Mouse (Mus musculus) stomach, embryonic 16.5 days (tissue): ENCODE measurements around the gene Olfr813. TPM values are rescaled to one million over a fixed set of nuclear protein-coding genes. Genes with fewer than 3 reads are reported as not detected.
"Not testable (repeated sequence)": the region's sequence is repeated elsewhere in the genome, so short reads cannot be mapped to it uniquely, and the experiment has no call there.

Experiments used
- ATAC-seq: fragments of 200-750 bp; cut with Nextera tagmentation; 2 replicates; pipeline ENCODE4 v1.8.0; 2017; ENCODE audit warnings: moderate number of reproducible peaks, moderate TSS enrichment; ENCODE audit not compliant: insufficient read depth, low FRiP score
- H3K27ac ChIP-seq: fragments of 300-500 bp; sonication (generic); 2 replicates; pipeline ENCODE4 v1.5.1; 2014; ENCODE audit warnings: low read length
- H3K27me3 ChIP-seq: fragments of 300-500 bp; sonication (generic); 2 replicates; pipeline ENCODE4 v1.6.1; 2014; ENCODE audit warnings: low read length, control low read depth, mixed read lengths; ENCODE audit not compliant: control insufficient read depth, insufficient read depth
- H3K36me3 ChIP-seq: fragments of 300-500 bp; sonication (generic); 2 replicates; pipeline ENCODE4 v1.6.1; 2014; ENCODE audit warnings: low read length; ENCODE audit not compliant: control insufficient read depth, insufficient read depth
- H3K4me1 ChIP-seq: fragments of 300-500 bp; sonication (generic); 2 replicates; pipeline ENCODE4 v1.6.1; 2014; ENCODE audit warnings: low read length, control low read depth, mixed read lengths; ENCODE audit not compliant: control insufficient read depth, insufficient read depth
- H3K4me2 ChIP-seq: fragments of 300-500 bp; sonication (generic); 2 replicates; pipeline ENCODE4 v1.6.1; 2014; ENCODE audit warnings: low read depth, low read length, mixed read lengths
- H3K4me3 ChIP-seq: fragments of 300-500 bp; sonication (generic); replicated peaks from 2 replicates; pipeline ENCODE4 v1.5.1; 2014; ENCODE audit warnings: mild to moderate bottlenecking, low read length
- H3K9ac ChIP-seq: fragments of 300-500 bp; sonication (generic); 2 replicates; pipeline ENCODE4 v1.6.1; 2014; ENCODE audit warnings: low read length
- H3K9me3 ChIP-seq: fragments of 300-500 bp; sonication (generic); replicated peaks from 2 replicates; pipeline ENCODE4 v1.6.1; 2016; ENCODE audit warnings: low read length, control low read depth; ENCODE audit not compliant: control insufficient read depth
- WGBS: fragments of 180-500 bp; shearing (Covaris S2); extraction: QIAGEN DNeasy Blood & Tissue Kit; methylation state at CpG from one replicate; pipeline ENCODE4 v1.1.7; 2014; 5-methylcytosine and 5-hydroxymethylcytosine counted together
- polyA plus RNA-seq: library from polyadenylated mRNA; unstranded; fragments of >200 nt; fragmentation: Nextera tagmentation; extraction: Ambion mirVana; gene quantifications from 2 replicates; pipeline ENCODE4 v1.2.1, GENCODE M21; 2015

Olfr813 gene
- polyA plus RNA-seq, result not detected in 2 replicates

GRCm38 (mm10) chr10:129855067-129855466, at the start of gene Olfr813:
Olfr813 (plus strand) TSS chr10:129855367.
- ATAC-seq, result no peak
- no peak within 1 kb of the TSS for H3K4me2 ChIP-seq

GRCm38 (mm10) chr10:129845994-129846393, 9.2 kb upstream of the Olfr813 start, which contains the start of gene Olfr812:
Olfr812 (minus strand) TSS chr10:129846094.
- Histone ChIP-seq H3K4me2 (no peak within 1 kb of the TSS), H3K36me3 (no peaks in the 10 kb centered on the region), H3K9ac (no peak within 1 kb of the TSS), H3K27ac (no peak within 1 kb of the TSS), H3K9me3 (no peaks in the 10 kb centered on the region), H3K4me3 (no peak within 1 kb of the TSS), H3K4me1 (no peaks in the 10 kb centered on the region), H3K27me3 (no peaks in the 10 kb centered on the region)
- 58% methylated on average over 1 of the region's 1 CpGs for WGBS
- ATAC-seq, result no peak

More at GRCm38 (mm10) chr10:129855067-129855466, at the start of gene Olfr813:
- H3K9me3 ChIP-seq, result no peaks in the 10 kb centered on the region
- H3K4me1 ChIP-seq, result no peaks in the 10 kb centered on the region
- no peak within 1 kb of the TSS for H3K27ac ChIP-seq
- H3K9ac ChIP-seq, result no peak within 1 kb of the TSS
- H3K27me3 ChIP-seq, result no peaks in the 10 kb centered on the region
- H3K36me3 ChIP-seq, result no peaks in the 10 kb centered on the region
- H3K4me3 ChIP-seq, result no peak within 1 kb of the TSS

GRCm38 (mm10) chr10:129847343-129847742, 7.8 kb upstream of the Olfr813 start:
- no peak for ATAC-seq
- H3K9me3 ChIP-seq, result no peaks in the 10 kb centered on the region
- no peak overlapping the region for H3K4me2 ChIP-seq
- no peak overlapping the region for H3K4me3 ChIP-seq
- no peaks in the 10 kb centered on the region for H3K36me3 ChIP-seq
- H3K4me1 ChIP-seq, result no peaks in the 10 kb centered on the region
- no peaks in the 10 kb centered on the region for H3K27me3 ChIP-seq
- 76% methylated on average over 1 of the region's 1 CpGs for WGBS
- no peak overlapping the region for H3K27ac ChIP-seq
- H3K9ac ChIP-seq, result no peak overlapping the region

GRCm38 (mm10) chr10:129879751-129880150, 24.6 kb downstream of the Olfr813 start, which contains the start of gene Olfr814:
Olfr814 (minus strand) TSS chr10:129879851.
- not testable (repeated sequence) for H3K4me1 ChIP-seq, H3K4me3 ChIP-seq, H3K27ac ChIP-seq, H3K9ac ChIP-seq, H3K27me3 ChIP-seq, ATAC-seq, H3K4me2 ChIP-seq, H3K9me3 ChIP-seq, H3K36me3 ChIP-seq
- no CpG with 5 or more reads among the region's 1 CpGs for WGBS

GRCm38 (mm10) chr10:129885496-129885895, 30.3 kb downstream of the Olfr813 start:
- H3K4me3 ChIP-seq, ATAC-seq, H3K4me1 ChIP-seq, H3K27ac ChIP-seq, H3K27me3 ChIP-seq, H3K4me2 ChIP-seq, H3K9me3 ChIP-seq, H3K9ac ChIP-seq, H3K36me3 ChIP-seq: not testable (repeated sequence)
- WGBS, result 71% methylated on average over 6 of the region's 6 CpGs

GRCm38 (mm10) chr10:129885934-129886333, 30.8 kb downstream of the Olfr813 start:
- no peak for ATAC-seq
- 87% methylated on average over 7 of the region's 7 CpGs for WGBS
- H3K36me3 ChIP-seq, result no peaks in the 10 kb centered on the region

GRCm38 (mm10) chr10:129905767-129906166, 50.6 kb downstream of the Olfr813 start, which contains the start of gene Olfr815:
Olfr815 (minus strand) TSS chr10:129905867.
- not testable (repeated sequence) for H3K9ac ChIP-seq, H3K27ac ChIP-seq, H3K36me3 ChIP-seq, H3K27me3 ChIP-seq, ATAC-seq, H3K4me1 ChIP-seq, H3K9me3 ChIP-seq, H3K4me3 ChIP-seq, H3K4me2 ChIP-seq
- WGBS, result no CpG with 5 or more reads among the region's 1 CpGs

More at GRCm38 (mm10) chr10:129885934-129886333, 30.8 kb downstream of the Olfr813 start:
- no peaks in the 10 kb centered on the region for H3K27me3 ChIP-seq
- no peak overlapping the region for H3K9ac ChIP-seq
- no peak overlapping the region for H3K4me2 ChIP-seq
- no peak overlapping the region for H3K27ac ChIP-seq
- no peaks in the 10 kb centered on the region for H3K4me1 ChIP-seq
- no peaks in the 10 kb centered on the region for H3K9me3 ChIP-seq
- H3K4me3 ChIP-seq, result no peak overlapping the region

Other genes with a start within 250 kb of the Olfr813 start
- not detected in 2 replicates for gene Olfr796, start 242.8 kb upstream of the Olfr813 start, polyA plus RNA-seq
- gene Olfr798, start 227.4 kb upstream of the Olfr813 start, polyA plus RNA-seq, result not detected in 2 replicates
- gene Olfr799, start 217.9 kb upstream of the Olfr813 start, polyA plus RNA-seq, result not detected in 2 replicates
- gene Olfr800, start 197.7 kb upstream of the Olfr813 start, polyA plus RNA-seq, result not detected in 2 replicates
- gene Olfr801, start 181.5 kb upstream of the Olfr813 start, polyA plus RNA-seq, result not detected in 2 replicates
- gene Olfr802, start 167.2 kb upstream of the Olfr813 start, polyA plus RNA-seq, result not detected in 2 replicates
- not detected in 2 replicates for gene Olfr803, start 161.1 kb upstream of the Olfr813 start, polyA plus RNA-seq
- not detected in 2 replicates for gene Olfr804, start 152.2 kb upstream of the Olfr813 start, polyA plus RNA-seq
- not detected in 2 replicates for gene Olfr805, start 126.0 kb upstream of the Olfr813 start, polyA plus RNA-seq
- not detected in 2 replicates for gene Olfr806, start 113.4 kb upstream of the Olfr813 start, polyA plus RNA-seq
- not detected in 2 replicates for gene Olfr807, start 97.6 kb upstream of the Olfr813 start, polyA plus RNA-seq
- gene Olfr808, start 89.9 kb upstream of the Olfr813 start, polyA plus RNA-seq, result not detected in 2 replicates
- gene Olfr809, start 80.7 kb upstream of the Olfr813 start, polyA plus RNA-seq, result not detected in 2 replicates
- not detected in 2 replicates for gene Olfr810, start 60.5 kb upstream of the Olfr813 start, polyA plus RNA-seq
- gene Olfr811, start 51.0 kb upstream of the Olfr813 start, polyA plus RNA-seq, result not detected in 2 replicates
- not detected in 2 replicates for gene Olfr812, start 9.3 kb upstream of the Olfr813 start, polyA plus RNA-seq
- gene Olfr814, start 24.5 kb downstream of the Olfr813 start, polyA plus RNA-seq, result not detected in 2 replicates
- not detected in 2 replicates for gene Olfr815, start 50.5 kb downstream of the Olfr813 start, polyA plus RNA-seq
- not detected in 2 replicates for gene Olfr816, start 60.2 kb downstream of the Olfr813 start, polyA plus RNA-seq
- gene Olfr818, start 93.7 kb downstream of the Olfr813 start, polyA plus RNA-seq, result not detected in 2 replicates
- gene Olfr819, start 111.9 kb downstream of the Olfr813 start, polyA plus RNA-seq, result not detected in 2 replicates
- not detected in 2 replicates for gene Olfr247, start 120.8 kb downstream of the Olfr813 start, polyA plus RNA-seq
- gene Gm10310, start 129.7 kb downstream of the Olfr813 start, polyA plus RNA-seq, result not detected in 2 replicates
- not detected in 2 replicates for gene Olfr820, start 157.3 kb downstream of the Olfr813 start, polyA plus RNA-seq
- gene Olfr821, start 175.0 kb downstream of the Olfr813 start, polyA plus RNA-seq, result not detected in 2 replicates
- not detected in 2 replicates for gene Olfr822, start 215.8 kb downstream of the Olfr813 start, polyA plus RNA-seq